Mouse (Mus musculus): Measurements from ENCODE around the gene Wnt5a. TPM values are rescaled to one million over a fixed set of nuclear protein-coding genes. Genes with fewer than 3 reads are reported as not detected.

Wnt5a gene
- polyA plus RNA-seq, 1 experiment from 2014 or later: 23.2 TPM

DNA sequence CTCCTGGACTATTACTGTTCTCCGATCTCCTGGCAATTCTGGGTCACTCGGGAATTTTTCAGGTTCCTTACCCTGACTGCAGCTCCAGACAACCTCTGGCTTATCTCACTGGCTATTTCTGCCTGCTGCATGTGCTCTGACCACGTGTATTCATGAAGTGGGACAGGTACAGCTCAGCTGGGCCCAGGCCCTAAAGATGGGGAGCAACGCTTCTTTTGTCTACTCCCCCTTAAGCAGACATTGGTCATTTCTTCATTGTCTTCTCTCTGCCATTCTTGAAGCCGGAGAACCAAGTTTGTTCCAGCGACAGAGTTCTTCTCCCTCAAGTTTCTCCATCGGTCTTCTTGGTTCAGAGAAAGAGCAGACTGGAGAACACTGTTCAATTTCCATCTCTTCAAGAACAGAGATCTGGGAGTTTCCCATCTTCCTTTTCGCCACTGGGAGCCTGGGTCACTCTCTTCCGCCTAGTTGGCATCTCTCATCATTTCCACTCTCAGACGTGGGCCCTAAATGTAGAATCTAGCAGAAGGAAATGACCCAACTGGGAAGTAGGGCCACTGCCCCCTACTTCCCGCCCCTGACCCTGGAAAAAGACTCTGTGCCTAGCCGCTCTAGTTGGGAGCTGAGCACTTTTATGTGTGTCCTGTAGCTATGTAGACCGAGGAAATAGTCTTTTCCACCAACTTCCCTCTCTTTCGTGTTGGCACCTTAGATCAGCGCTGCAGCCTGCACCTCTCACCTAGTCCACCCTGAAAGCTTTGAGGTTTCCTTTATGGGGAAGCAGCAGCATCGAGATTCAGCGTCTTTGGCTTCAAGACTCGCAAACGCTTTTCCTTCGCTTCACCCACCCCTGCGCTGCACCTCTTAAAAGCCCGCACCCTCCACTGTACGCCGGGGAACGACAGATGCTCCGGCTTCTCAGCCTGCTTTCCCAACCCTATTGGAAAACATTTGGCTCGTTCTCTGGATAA, 4.0 kb downstream of the Wnt5a start:
- H3K9ac ChIP-seq (replicated peaks; ENCODE audit: low read depth): no peak overlapping the region
- no peak overlapping the region for H3K27ac ChIP-seq (ENCODE audit: low read length)
- no peaks in the 10 kb centered on the region for H3K36me3 ChIP-seq (ENCODE audit: insufficient read depth, low read length)
- peaks cover 3% of the 10 kb centered on the region; the same call in 1 of the 2 replicates for H3K4me1 ChIP-seq (ENCODE audit: insufficient read depth, low read depth, low read length)
- WGBS: 29% methylated on average over 27 of the region's 27 CpGs
- no peaks in the 10 kb centered on the region for H3K9me3 ChIP-seq (ENCODE audit: low read length)
- H3K27me3 ChIP-seq (replicated peaks; ENCODE audit: insufficient read depth, low read length): peaks cover 46% of the 10 kb centered on the region
- peak overlapping the region; percentile 36 for H3K4me3 ChIP-seq (ENCODE audit: low read depth, low read length)
- ATAC-seq (no peak), DNase-seq (ENCODE audit: low spot score) (no peak)
- TF ChIP-seq EP300 (IDR thresholded peaks at IDR 0.05): no peak
- TF ChIP-seq CTCF (IDR thresholded peaks at IDR 0.05): no peak
- peak overlapping the region; percentile 85 for H3K4me2 ChIP-seq (replicated peaks; ENCODE audit: low read depth, low read length)

DNA sequence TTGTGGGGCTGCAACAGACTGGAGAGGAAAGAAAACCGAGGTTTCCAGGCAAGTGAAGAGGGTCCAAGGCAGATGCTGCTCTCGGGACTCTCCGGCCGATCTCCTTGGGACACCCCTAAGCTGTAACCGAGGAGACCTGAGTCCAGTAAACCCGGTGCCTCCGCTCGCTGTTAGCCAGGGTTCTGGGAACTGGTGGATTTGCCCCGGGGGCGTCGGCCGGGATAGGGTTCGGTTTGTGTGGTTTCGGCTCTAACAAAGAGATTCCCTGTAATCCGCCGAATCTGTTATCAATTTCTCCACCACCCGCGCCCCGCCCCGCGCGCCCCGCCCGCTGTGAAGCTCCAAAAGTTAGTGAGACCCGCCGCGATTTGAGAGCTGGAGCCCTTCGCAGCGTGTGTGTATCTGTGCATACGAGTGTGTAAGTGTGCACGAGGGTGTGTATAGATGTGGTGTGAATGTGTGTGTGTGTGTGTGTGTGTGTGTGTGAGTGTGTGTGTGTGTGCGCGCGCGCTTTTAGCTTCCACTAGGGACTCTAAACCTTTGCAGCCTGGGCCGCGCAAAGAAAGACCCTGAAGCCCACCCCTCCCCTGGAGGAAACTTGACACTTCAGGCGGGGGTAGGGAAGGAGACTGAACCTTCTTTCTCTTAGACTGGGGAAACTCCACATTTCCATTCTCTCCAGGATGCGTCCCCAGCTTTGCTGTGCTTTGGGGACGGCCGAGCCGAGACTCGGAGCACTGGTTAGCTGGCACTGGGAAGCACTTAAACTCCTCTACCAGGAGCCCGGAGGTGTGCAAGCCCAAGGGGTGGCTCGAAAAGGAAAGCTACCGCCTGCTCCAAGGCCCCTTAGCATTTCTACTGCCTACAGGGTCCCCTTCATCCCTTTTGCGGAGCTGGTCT, 5.1 kb downstream of the Wnt5a start:
- Histone ChIP-seq H3K27me3 (replicated peaks; ENCODE audit: insufficient read depth, low read length) (peaks cover 48% of the 10 kb centered on the region), H3K36me3 (ENCODE audit: insufficient read depth, low read length) (no peaks in the 10 kb centered on the region), H3K4me1 (ENCODE audit: insufficient read depth, low read depth, low read length) (peaks cover 3% of the 10 kb centered on the region; the same call in 1 of the 2 replicates), H3K4me3 (ENCODE audit: low read depth, low read length) (peak overlapping the region; percentile 36), H3K27ac (ENCODE audit: low read length) (no peak overlapping the region), H3K4me2 (replicated peaks; ENCODE audit: low read depth, low read length) (peak overlapping the region; percentile 85), H3K9me3 (ENCODE audit: low read length) (no peaks in the 10 kb centered on the region), H3K9ac (replicated peaks; ENCODE audit: low read depth) (no peak overlapping the region)
- 5% methylated on average over 46 of the region's 47 CpGs for WGBS
- TF ChIP-seq EP300 (IDR thresholded peaks at IDR 0.05) (no peak), CTCF (IDR thresholded peaks at IDR 0.05) (no peak)
- no peak for ATAC-seq
- DNase-seq (ENCODE audit: low spot score): peak; percentile 11

GRCm38 (mm10) chr14:28510341-28511028, 5.9 kb downstream of the Wnt5a start:
- DNase-seq (ENCODE audit: low spot score): peak; percentile 11
- H3K27ac ChIP-seq (ENCODE audit: low read length): no peak overlapping the region
- no peak; the same call in 1 of the 2 replicates for TF ChIP-seq CTCF (IDR thresholded peaks at IDR 0.05)
- H3K4me3 ChIP-seq (ENCODE audit: low read depth, low read length): peak overlapping the region; percentile 36
- no peak for ATAC-seq
- no peaks in the 10 kb centered on the region for H3K9me3 ChIP-seq (ENCODE audit: low read length)
- peak overlapping the region; percentile 85 for H3K4me2 ChIP-seq (replicated peaks; ENCODE audit: low read depth, low read length)
- H3K9ac ChIP-seq (replicated peaks; ENCODE audit: low read depth): no peak overlapping the region
- H3K27me3 ChIP-seq (replicated peaks; ENCODE audit: insufficient read depth, low read length): peaks cover 50% of the 10 kb centered on the region
- 7% methylated on average over 28 of the region's 29 CpGs for WGBS
- H3K36me3 ChIP-seq (ENCODE audit: insufficient read depth, low read length): no peaks in the 10 kb centered on the region
- H3K4me1 ChIP-seq (ENCODE audit: insufficient read depth, low read depth, low read length): peaks cover 3% of the 10 kb centered on the region; the same call in 1 of the 2 replicates

DNA sequence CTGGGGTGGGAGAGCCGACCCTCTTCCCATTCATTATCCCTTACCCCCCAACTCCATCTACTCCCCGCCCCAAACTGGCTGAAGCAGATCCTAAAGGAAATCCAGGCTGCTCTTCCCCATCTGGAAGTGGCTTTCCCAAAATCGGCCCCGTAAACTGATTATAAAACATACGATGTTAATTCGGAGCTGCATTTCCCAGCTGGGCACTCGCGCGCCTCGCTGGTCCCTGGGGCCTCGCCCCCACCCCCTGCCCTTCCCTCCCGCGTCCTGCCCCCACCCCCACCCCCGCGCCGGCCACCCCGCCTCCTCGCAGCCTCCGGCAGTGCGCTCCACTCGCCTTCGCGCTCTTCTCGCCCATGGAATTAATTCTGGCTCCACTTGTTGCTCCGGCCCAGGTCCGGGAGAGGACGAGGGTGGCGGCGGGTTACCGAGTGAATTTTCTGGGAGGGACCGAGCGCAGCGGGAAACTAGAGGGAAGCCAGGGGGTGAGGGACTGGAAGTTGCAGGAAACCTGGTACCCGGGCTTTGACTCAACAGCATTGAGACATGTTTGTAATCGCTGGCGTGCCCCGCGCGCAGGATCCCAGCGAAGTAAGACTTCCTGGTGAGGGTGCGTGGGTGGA, 6.6 kb downstream of the Wnt5a start:
- Histone ChIP-seq H3K4me2 (replicated peaks; ENCODE audit: low read depth, low read length) (peak overlapping the region; percentile 85), H3K9ac (replicated peaks; ENCODE audit: low read depth) (no peak overlapping the region), H3K4me3 (ENCODE audit: low read depth, low read length) (peak overlapping the region; percentile 32), H3K27me3 (replicated peaks; ENCODE audit: insufficient read depth, low read length) (peaks cover 50% of the 10 kb centered on the region), H3K36me3 (ENCODE audit: insufficient read depth, low read length) (no peaks in the 10 kb centered on the region), H3K4me1 (ENCODE audit: insufficient read depth, low read depth, low read length) (peaks cover 3% of the 10 kb centered on the region; the same call in 1 of the 2 replicates), H3K27ac (ENCODE audit: low read length) (no peak overlapping the region), H3K9me3 (ENCODE audit: low read length) (no peaks in the 10 kb centered on the region)
- TF ChIP-seq EP300 (IDR thresholded peaks at IDR 0.05): no peak
- TF ChIP-seq CTCF (IDR thresholded peaks at IDR 0.05): no peak
- 3% methylated on average over 31 of the region's 41 CpGs for WGBS
- DNase-seq (ENCODE audit: low spot score) (peak; percentile 14), ATAC-seq (peak; percentile 20; the same call in 1 of the 2 replicates)

DNA sequence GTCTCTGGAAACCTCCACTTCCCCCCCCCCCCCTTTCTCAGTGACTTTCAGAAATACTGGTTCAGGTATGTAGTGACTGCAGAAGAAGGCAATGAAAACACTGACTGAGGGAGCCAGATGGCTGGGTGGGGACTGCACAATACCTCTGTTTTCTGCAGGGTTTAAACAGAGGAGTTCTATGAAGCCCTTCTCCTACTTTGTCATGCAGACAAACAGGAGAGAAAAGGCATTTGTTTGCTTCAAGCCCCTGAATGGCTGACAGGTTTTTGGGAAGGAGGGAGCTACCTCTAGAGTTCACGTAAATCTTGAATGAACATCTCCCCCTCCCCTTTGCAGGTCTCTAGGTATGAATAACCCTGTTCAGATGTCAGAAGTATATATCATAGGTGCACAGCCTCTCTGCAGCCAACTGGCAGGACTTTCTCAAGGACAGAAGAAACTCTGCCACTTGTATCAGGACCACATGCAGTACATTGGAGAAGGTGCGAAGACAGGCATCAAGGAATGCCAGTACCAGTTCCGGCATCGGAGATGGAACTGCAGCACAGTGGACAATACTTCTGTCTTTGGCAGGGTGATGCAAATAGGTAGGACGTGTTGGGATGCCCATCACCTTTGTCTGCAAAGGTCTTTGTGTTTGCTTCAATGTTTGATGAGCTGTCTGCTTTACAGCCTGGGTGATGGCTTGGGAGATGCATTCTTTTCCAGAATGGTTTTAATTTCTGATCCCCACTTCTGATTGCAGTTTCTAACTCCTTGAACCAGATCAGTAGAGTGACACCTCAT, 8.4 kb downstream of the Wnt5a start:
- DNase-seq (ENCODE audit: low spot score) (no peak), ATAC-seq (no peak)
- WGBS: 91% methylated on average over 5 of the region's 5 CpGs
- H3K27me3 ChIP-seq (replicated peaks; ENCODE audit: insufficient read depth, low read length): peaks cover 37% of the 10 kb centered on the region
- TF ChIP-seq CTCF (IDR thresholded peaks at IDR 0.05): no peak
- no peak for TF ChIP-seq EP300 (IDR thresholded peaks at IDR 0.05)
- H3K36me3 ChIP-seq (ENCODE audit: insufficient read depth, low read length): no peaks in the 10 kb centered on the region
- no peak overlapping the region for H3K9ac ChIP-seq (replicated peaks; ENCODE audit: low read depth)
- H3K4me2 ChIP-seq (replicated peaks; ENCODE audit: low read depth, low read length): no peak overlapping the region
- H3K9me3 ChIP-seq (ENCODE audit: low read length): no peaks in the 10 kb centered on the region
- H3K4me1 ChIP-seq (ENCODE audit: insufficient read depth, low read depth, low read length): peaks cover 3% of the 10 kb centered on the region; the same call in 1 of the 2 replicates
- no peak overlapping the region for H3K27ac ChIP-seq (ENCODE audit: low read length)
- no peak overlapping the region for H3K4me3 ChIP-seq (ENCODE audit: low read depth, low read length)
